In the genomic region with DNA sequence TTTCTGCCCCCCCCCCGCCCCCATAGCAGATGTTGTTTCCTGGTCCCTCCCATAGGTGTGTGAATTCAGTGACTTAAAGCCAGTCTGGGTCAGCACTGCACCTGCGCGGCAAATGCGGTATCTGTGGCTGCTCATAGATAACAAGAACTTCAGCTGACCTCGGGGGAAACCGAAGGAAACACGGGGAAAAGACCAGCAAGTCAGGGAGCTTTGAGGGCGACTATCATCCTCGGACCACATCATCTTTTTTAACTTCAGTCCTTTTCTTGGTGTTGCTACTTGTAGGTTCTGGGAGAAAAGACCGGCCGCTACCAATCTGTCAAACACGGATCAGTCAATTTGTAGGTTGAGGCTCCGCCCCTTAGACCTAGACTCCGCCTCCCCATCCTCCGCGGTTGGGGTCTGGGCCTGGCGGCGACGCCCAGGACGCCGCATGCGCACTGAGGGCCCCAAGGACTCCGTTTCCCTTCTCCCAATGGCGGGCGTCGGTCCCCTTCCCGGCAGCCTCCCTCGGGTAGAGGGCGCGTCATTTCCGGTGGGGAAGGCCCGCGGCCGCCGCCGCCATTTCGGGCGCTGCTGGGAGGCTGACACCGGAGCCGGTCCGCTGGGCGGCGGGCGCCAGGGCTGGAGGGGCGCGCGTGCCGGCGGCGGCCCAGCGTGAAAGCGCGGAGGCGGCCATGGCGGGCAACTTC, we compare ENCODE assay signal across 8 mouse cellular contexts. TPM values are rescaled to one million over a fixed set of nuclear protein-coding genes. Genes with fewer than 3 reads are reported as not detected.
DNase-seq lines count a peak whose midpoint lies in the region; ATAC-seq and TF ChIP-seq lines count a peak whose summit lies in the region.

A gene (plus strand): TSS at position 513 of the 692 bp plus-strand sequence.

- peak within 1 kb of the TSS; percentile 68 for H3K4me2 ChIP-seq in lung, postnatal 0 days (replicated peaks; ENCODE audit: low read depth, low read length)

- peak; percentile 96 for ATAC-seq in frontal cortex, adult (ENCODE audit: low TSS enrichment)
- peak; percentile 99 for ATAC-seq in lung, postnatal 0 days

- no peaks in the 10 kb centered on the region for H3K9me3 ChIP-seq in hindbrain, embryonic 10.5 days
- no peaks in the 10 kb centered on the region for H3K9me3 ChIP-seq in lung, postnatal 0 days (ENCODE audit: low read length)

- peak within 1 kb of the TSS; percentile 100 for H3K4me3 ChIP-seq in hindbrain, embryonic 10.5 days
- peak within 1 kb of the TSS; percentile 100 for H3K4me3 ChIP-seq in lung, postnatal 0 days (ENCODE audit: low read depth, low read length)

- DNase-seq in MEL-GATA-1-ER (ENCODE audit: extremely low read depth, low read depth), result peak; percentile 87
- DNase-seq in cerebellum, adult 8-10 months, result peak; percentile 98
- DNase-seq in hindbrain, embryonic 10.5 days (ENCODE audit: low spot score), result peak; percentile 98
- peak; percentile 97 for DNase-seq in layer of hippocampus, adult 9-11 months
- peak; percentile 99 for DNase-seq in lung, postnatal 0 days (ENCODE audit: low spot score)
- peak; percentile 97 for DNase-seq in ovary, postnatal 14 days (ENCODE audit: low spot score)
- DNase-seq in thymus, postnatal 14 days, result peak; percentile 100

- no peak for TF ChIP-seq EP300 in lung, postnatal 0 days (IDR thresholded peaks at IDR 0.05)

- peaks cover 18% of the 10 kb centered on the region for H3K4me1 ChIP-seq in hindbrain, embryonic 10.5 days (replicated peaks)
- H3K4me1 ChIP-seq in lung, postnatal 0 days (ENCODE audit: insufficient read depth, low read depth, low read length), result peaks cover 8% of the 10 kb centered on the region; the same call in 1 of the 2 replicates

- H3K9ac ChIP-seq in lung, postnatal 0 days (replicated peaks; ENCODE audit: low read depth), result peak within 1 kb of the TSS; percentile 96

- under 1% methylated on average over 55 of the region's 55 CpGs for WGBS in hindbrain, embryonic 10.5 days
- WGBS in lung, postnatal 0 days, result under 1% methylated on average over 52 of the region's 55 CpGs

- peak within 1 kb of the TSS; percentile 97 for H3K27ac ChIP-seq in hindbrain, embryonic 10.5 days
- H3K27ac ChIP-seq in lung, postnatal 0 days (ENCODE audit: low read length), result peak within 1 kb of the TSS; percentile 98

- no peaks in the 10 kb centered on the region for H3K27me3 ChIP-seq in hindbrain, embryonic 10.5 days (ENCODE audit: insufficient read depth, poor library complexity, severe bottlenecking)
- H3K27me3 ChIP-seq in lung, postnatal 0 days (replicated peaks; ENCODE audit: insufficient read depth, low read length), result no peaks in the 10 kb centered on the region

- no peak for TF ChIP-seq CTCF in lung, postnatal 0 days (IDR thresholded peaks at IDR 0.05)

- H3K36me3 ChIP-seq in hindbrain, embryonic 10.5 days, result peaks cover 18% of the 10 kb centered on the region
- no peaks in the 10 kb centered on the region for H3K36me3 ChIP-seq in lung, postnatal 0 days (ENCODE audit: insufficient read depth, low read length)

RNA-seq across cellular contexts. Expression of the gene that starts here (rescaled TPM):
- polyA plus RNA-seq in hindbrain, embryonic 10.5 days (2016; fragmentation: Nextera tagmentation; extraction: Ambion mirVana), result 107 and 122 TPM in 2 replicates
- 83.8 and 90.3 TPM in 2 replicates for polyA plus RNA-seq in lung, postnatal 0 days (2015; fragmentation: Nextera tagmentation; extraction: Ambion mirVana)

Comparison
In these comparisons a context has a peak if more than half of its experiments do, and no peak if none do; other contexts are left out.
1. Peak in every context shown above with its lines: DNase-seq, ATAC-seq, H3K4me3 ChIP-seq and H3K27ac ChIP-seq.